Mouse (Mus musculus) telencephalon, adult 2 months (tissue): ENCODE results near the gene Cdkl3.
"Not testable (repeated sequence)": the region's sequence is repeated elsewhere in the genome, so short reads cannot be mapped to it uniquely, and the experiment has no call there.

Source experiments
- DNase-seq: peaks from one replicate; pipeline ENCODE4 v3.0.0-alpha.2; 2011; ENCODE audit warnings: low read depth, low spot score

The Cdkl3 gene

DNA sequence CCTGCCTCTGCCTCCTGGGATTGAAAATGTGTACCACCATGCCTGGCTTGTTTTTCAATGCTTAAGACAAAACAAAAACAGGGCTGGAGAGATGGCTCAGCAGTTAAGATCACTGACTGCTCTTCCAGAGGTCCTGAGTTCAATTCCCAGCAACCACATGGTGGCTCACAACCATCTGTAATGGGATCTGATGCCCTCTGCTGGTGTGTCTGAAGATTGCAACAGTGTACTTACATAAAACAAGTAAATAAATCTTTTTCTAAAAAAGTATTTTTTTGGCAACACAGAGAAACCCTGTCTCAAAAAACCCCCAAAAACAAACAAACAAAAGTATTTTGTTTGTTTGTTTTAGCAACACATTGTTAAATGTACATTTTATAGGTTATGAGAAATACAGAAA is 116.4 kb downstream of the Cdkl3 start:
- not testable (repeated sequence) for DNase-seq

GRCm38 (mm10) chr11:52122045-52122444 is 118.0 kb downstream of the Cdkl3 start:
- DNase-seq, result no peak

DNA sequence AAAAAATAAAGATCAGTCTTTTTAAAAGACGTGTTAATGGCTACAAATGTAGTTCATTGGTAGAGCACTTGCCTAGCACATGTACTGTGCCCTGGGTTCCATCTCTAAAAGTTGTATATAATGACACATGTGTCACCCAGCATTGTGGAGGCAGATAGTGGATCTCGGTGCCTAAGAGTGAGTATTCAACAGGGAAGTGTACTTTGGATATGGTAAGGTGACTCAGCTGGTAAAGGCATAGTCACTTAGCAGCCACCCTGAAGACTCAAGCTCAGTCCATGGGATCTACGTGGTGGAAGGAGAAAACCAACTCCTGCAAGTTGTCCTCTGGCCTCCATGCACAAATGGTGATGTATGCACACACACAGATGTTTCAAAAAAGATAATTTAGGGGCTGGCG is 120.4 kb downstream of the Cdkl3 start:
- no peak for DNase-seq

DNA sequence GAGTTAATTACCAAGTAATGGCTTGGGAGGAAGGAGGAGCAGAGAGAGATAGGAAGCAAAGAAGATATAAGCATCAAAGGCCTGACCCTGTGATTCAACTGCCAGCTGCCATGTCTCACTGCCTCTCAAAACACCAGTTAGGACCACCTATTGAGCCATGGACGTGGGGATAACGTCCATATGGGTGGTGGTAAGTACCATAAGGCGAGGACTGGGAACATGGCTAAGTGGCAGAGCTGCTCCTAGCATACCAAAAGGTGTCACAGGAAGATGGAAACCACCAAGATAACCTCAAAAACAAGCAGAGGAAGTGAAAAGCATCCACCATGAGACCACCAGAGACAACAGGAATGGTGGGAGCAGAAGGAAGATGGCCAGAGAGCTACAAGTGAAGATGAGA is 123.1 kb downstream of the Cdkl3 start:
- DNase-seq, result no peak

DNA sequence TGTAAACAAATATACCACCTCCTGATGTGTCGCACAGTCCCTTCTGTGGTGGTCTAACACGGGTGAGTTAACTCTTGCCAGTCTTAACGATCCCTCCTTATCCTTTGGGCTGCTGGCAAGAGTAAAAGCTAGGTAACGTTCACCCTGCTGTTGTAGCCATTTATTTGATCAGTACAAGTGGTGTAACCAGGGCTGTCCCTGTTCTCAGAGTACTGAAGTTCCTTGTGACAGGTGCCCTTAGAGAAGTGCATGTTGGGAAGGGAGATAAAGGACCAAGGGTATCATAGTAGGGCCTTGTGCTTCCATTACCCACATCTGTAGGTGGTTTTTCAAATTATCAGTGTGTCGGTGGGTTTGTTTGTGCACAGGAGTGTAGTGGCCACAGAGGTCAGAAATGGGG is 123.7 kb downstream of the Cdkl3 start:
- no peak for DNase-seq

GRCm38 (mm10) chr11:52128316-52129061 is 124.5 kb downstream of the Cdkl3 start:
- peak; percentile 55 for DNase-seq

GRCm38 (mm10) chr11:52129171-52129570 is 125.2 kb downstream of the Cdkl3 start:
- DNase-seq, result no peak

DNA sequence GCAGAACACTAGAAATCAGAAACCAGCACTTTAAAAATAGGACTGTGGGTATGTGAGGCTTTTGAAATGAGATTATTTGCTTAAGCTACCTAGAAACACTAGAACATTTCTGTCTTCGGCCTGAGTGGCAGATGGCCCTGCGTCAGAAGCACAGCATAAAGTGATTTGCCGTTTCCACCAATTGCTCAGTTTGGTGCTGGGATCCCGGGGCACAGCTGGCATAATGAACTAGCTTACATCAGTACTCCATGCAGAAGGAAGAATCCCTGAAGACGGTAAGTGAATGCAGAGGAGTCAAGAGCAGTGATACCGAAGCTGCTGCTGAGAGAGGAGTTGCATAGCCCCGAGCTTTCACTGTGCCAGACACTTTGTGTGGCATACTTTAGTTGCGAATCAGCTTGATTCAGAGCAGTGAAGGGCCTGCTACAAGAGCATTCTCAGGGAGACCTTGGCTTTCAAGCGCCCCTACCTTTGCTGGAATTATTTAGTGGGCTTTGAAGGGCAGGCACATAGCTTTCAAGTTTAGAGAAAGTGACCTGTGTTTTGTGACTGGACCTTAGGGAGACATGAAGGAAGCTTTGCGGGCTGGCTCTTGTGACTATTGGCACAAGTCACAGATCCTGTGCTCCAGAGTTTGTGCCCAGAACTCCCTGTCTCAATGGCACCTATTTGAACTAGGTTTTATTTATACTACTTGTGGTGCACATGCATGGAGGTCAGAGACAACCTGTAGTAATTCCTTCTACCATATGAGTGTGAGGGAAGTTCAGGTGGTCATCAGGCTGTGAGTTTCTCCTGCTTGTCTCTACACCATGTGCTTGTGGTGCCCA is 125.8 kb downstream of the Cdkl3 start:
- peak; percentile 90 for DNase-seq

DNA sequence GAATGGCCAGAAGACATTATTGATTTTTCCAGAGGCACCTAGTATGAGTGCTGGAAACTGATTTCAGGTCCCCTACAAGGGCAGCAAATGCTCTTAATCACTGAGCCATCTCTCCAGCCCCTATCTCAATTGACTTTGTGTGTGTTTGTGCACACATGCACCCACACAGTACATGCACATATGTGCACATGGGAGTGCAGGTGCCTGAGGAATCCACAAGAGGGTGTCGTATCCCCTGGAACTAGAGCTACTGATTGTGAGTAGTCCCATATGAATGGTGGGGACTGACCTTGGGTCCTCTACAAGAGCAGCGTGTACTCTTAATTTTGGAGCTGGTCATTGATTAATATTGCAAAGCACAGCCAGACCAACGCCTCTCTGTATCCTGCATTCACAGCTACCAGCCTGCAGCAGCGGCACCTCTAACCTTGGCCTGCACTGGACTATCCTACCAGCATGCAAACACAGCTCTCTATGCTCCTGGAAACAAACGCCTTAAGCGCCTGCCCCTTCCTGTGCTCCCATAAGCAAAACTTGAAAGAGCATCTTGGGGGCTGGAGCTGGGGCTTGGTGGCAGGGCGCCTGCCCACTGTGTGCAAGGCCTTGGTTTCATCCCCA is 126.5 kb downstream of the Cdkl3 start:
- DNase-seq, result no peak
